Mouse (Mus musculus) liver, adult (tissue): ENCODE measurements around the gene Stom.

Experiments
- GATA4 ChIP-seq: IDR thresholded peaks from 2 replicates; pipeline ENCODE4 v1.6.1; 2014; ENCODE audit warnings: mild to moderate bottlenecking, low read length; ENCODE audit not compliant: insufficient replicate concordance

Stom gene

GRCm38 (mm10) chr2:35291856-35292255, 44.9 kb downstream of the Stom start:
- no peak for TF ChIP-seq GATA4

GRCm38 (mm10) chr2:35288758-35289635, 47.8 kb downstream of the Stom start:
- no peak for TF ChIP-seq GATA4

GRCm38 (mm10) chr2:35287017-35287620, 49.7 kb downstream of the Stom start:
- TF ChIP-seq GATA4 = no peak

- TF ChIP-seq GATA4 = no peak
Measured at GRCm38 (mm10) chr2:35285209-35285608, 51.6 kb downstream of the Stom start.

GRCm38 (mm10) chr2:35283997-35284396, 52.8 kb downstream of the Stom start:
- no peak for TF ChIP-seq GATA4

- TF ChIP-seq GATA4 = no peak
Measured at GRCm38 (mm10) chr2:35282214-35282613, 54.6 kb downstream of the Stom start.

GRCm38 (mm10) chr2:35280001-35280400, 56.8 kb downstream of the Stom start:
- TF ChIP-seq GATA4 = no peak

- TF ChIP-seq GATA4 = no peak
Measured at GRCm38 (mm10) chr2:35278371-35279210, 58.2 kb downstream of the Stom start.

- no peak for TF ChIP-seq GATA4
Measured at GRCm38 (mm10) chr2:35277686-35278085, 59.1 kb downstream of the Stom start.

GRCm38 (mm10) chr2:35273536-35273935, 63.2 kb downstream of the Stom start:
- no peak for TF ChIP-seq GATA4

- no peak for TF ChIP-seq GATA4
Measured at GRCm38 (mm10) chr2:35272881-35273280, 63.9 kb downstream of the Stom start.

GRCm38 (mm10) chr2:35271817-35272216, 65.0 kb downstream of the Stom start:
- TF ChIP-seq GATA4 = no peak

GRCm38 (mm10) chr2:35270531-35270984, 66.2 kb downstream of the Stom start:
- no peak for TF ChIP-seq GATA4

- no peak for TF ChIP-seq GATA4
Measured at GRCm38 (mm10) chr2:35269716-35270260, 67.0 kb downstream of the Stom start.

GRCm38 (mm10) chr2:35269136-35269535, 67.6 kb downstream of the Stom start:
- TF ChIP-seq GATA4 = no peak
